Mouse (Mus musculus) neural tube, embryonic 11.5 days (tissue): ENCODE results near the gene Tmc8. TPM values are rescaled to one million over a fixed set of nuclear protein-coding genes. Genes with fewer than 3 reads are reported as not detected.

Experiments used
- ATAC-seq: fragments of 200-750 bp; cut with Nextera tagmentation; 2 replicates; pipeline ENCODE4 v1.8.0; 2017; ENCODE audit warnings: moderate number of reproducible peaks, mild to moderate bottlenecking, moderate TSS enrichment, moderate library complexity; ENCODE audit not compliant: insufficient read depth, low FRiP score, low TSS enrichment
- DNase-seq: peaks from one replicate; pipeline ENCODE4 v3.0.0-alpha.2; 2015; ENCODE audit warnings: low spot score
- H3K27ac ChIP-seq: fragments of 300-500 bp; sonication (generic); 2 replicates; pipeline ENCODE4 v1.5.1; 2014; ENCODE audit warnings: low read depth, mild to moderate bottlenecking, low read length
- H3K27me3 ChIP-seq: fragments of 300-500 bp; sonication (generic); 2 replicates; pipeline ENCODE4 v1.6.1; 2014; ENCODE audit warnings: mild to moderate bottlenecking, low read length, mixed read lengths; ENCODE audit not compliant: control insufficient read depth, insufficient read depth
- H3K36me3 ChIP-seq: fragments of 300-500 bp; sonication (generic); 2 replicates; pipeline ENCODE4 v1.6.1; 2014; ENCODE audit warnings: mild to moderate bottlenecking, low read length, moderate library complexity, mixed read lengths; ENCODE audit not compliant: control insufficient read depth, insufficient read depth
- H3K4me1 ChIP-seq: fragments of 300-500 bp; sonication (generic); 2 replicates; pipeline ENCODE4 v1.6.1; 2014; ENCODE audit warnings: low read length, mixed read lengths; ENCODE audit not compliant: control insufficient read depth, insufficient read depth
- H3K4me2 ChIP-seq: fragments of 300-500 bp; sonication (generic); 2 replicates; pipeline ENCODE4 v1.6.1; 2014; ENCODE audit warnings: low read depth, mild to moderate bottlenecking, moderate library complexity
- H3K4me3 ChIP-seq: fragments of 300-500 bp; sonication (generic); 2 replicates; pipeline ENCODE4 v1.5.1; 2014; ENCODE audit warnings: low read depth, low read length
- H3K9ac ChIP-seq: fragments of 300-500 bp; sonication (generic); 2 replicates; pipeline ENCODE4 v1.6.1; 2014; ENCODE audit warnings: mild to moderate bottlenecking, low read length
- H3K9me3 ChIP-seq: fragments of 300-500 bp; sonication (generic); 2 replicates; pipeline ENCODE4 v1.6.1; 2016; ENCODE audit warnings: low read length; ENCODE audit not compliant: control insufficient read depth
- WGBS: fragments of 180-500 bp; shearing (Covaris S2); extraction: QIAGEN DNeasy Blood & Tissue Kit; methylation state at CpG from one replicate; pipeline ENCODE4 v1.1.7; 2014; 5-methylcytosine and 5-hydroxymethylcytosine counted together
- polyA plus RNA-seq: library from polyadenylated mRNA; unstranded; fragments of >200 nt; fragmentation: Nextera tagmentation; extraction: Ambion mirVana; gene quantifications from 2 replicates; pipeline ENCODE4 v1.2.1, GENCODE M21; 2014

The Tmc8 gene
- polyA plus RNA-seq, 1 experiment from 2014 or later, result 1.8 TPM

DNA sequence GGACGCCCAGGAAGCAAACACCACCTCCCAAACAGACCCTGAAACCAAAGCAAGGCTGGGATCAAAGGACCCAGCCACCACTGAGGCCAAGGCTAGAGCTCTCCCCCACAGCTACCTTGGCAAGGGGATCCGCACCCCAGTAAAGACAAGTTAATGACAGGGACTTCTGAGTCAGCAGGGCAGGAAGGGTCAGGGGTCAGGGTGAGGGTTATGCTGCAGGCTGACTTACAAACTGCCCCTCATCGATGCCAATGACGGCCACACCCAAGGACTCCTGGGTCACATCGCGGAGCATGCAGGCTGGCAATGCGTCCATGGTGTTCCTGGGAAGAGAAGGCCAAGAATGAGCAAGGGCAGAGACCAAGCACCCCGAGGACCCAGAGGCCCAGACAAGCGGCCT, 40.0 kb downstream of the Tmc8 start:
- no peak for ATAC-seq
- H3K27ac ChIP-seq, result no peak overlapping the region
- H3K9me3 ChIP-seq, result no peaks in the 10 kb centered on the region
- peaks cover 19% of the 10 kb centered on the region for H3K4me1 ChIP-seq
- no peak overlapping the region for H3K4me3 ChIP-seq
- no peak overlapping the region for H3K9ac ChIP-seq
- WGBS, result 87% methylated on average over 9 of the region's 9 CpGs
- H3K36me3 ChIP-seq, result no peaks in the 10 kb centered on the region
- no peak for DNase-seq
- no peaks in the 10 kb centered on the region for H3K27me3 ChIP-seq
- H3K4me2 ChIP-seq, result no peak overlapping the region

DNA sequence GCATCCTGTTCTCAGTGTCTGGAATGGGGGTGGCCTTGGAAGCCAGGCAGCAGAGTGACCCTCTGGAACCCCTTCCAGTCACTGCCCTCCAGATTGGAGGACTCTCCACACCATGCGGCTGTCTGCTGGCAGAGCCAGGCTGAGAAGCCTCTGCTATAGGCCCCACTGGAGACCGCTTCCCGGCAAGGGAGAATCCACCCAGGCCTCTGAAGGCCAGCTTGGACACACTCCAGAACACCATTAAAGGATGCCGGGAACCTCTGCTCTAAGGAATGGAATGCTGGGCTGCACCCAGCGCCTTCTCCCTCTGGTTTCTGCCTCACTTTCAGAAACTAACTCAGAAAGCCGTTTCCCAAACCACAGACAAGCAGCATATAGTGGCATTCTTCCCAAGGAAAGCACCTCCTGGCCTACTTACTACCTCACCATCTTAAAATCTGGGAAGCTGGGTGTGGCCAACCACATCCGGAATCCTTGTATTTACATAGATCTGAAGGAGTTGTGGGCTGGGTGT, 40.9 kb downstream of the Tmc8 start:
- H3K27me3 ChIP-seq, result no peaks in the 10 kb centered on the region
- DNase-seq (no peak), ATAC-seq (no peak)
- no peak overlapping the region for H3K4me2 ChIP-seq
- WGBS, result 96% methylated on average over 7 of the region's 7 CpGs
- H3K4me3 ChIP-seq, result no peak overlapping the region
- H3K27ac ChIP-seq, result no peak overlapping the region
- no peaks in the 10 kb centered on the region for H3K36me3 ChIP-seq
- no peak overlapping the region for H3K9ac ChIP-seq
- peaks cover 19% of the 10 kb centered on the region for H3K4me1 ChIP-seq
- H3K9me3 ChIP-seq, result no peaks in the 10 kb centered on the region

DNA sequence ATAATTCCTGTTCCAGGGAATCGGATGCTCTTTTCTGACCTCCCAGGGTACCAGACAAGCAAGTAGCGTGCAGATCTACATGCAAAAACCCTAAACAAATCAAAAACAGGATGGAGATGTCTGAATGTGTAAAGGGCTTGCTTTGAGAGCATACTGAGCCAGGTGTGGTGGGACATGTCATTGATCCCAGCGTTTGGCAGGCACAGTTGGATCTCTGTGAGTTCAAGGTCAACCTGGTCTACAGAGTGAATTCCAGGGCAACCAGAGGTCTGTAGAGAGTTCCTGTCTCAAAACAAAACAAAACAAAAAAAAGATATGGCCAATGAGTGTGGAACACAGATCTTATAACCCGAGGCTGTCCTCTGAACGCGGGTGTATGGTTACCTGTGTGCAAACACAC, 41.5 kb downstream of the Tmc8 start:
- Histone ChIP-seq H3K36me3 (no peaks in the 10 kb centered on the region), H3K9me3 (no peaks in the 10 kb centered on the region), H3K4me2 (no peak overlapping the region), H3K27me3 (no peaks in the 10 kb centered on the region), H3K4me3 (no peak overlapping the region), H3K27ac (no peak overlapping the region), H3K4me1 (peaks cover 19% of the 10 kb centered on the region), H3K9ac (no peak overlapping the region)
- WGBS, result 92% methylated on average over 6 of the region's 6 CpGs
- ATAC-seq (no peak), DNase-seq (no peak)

DNA sequence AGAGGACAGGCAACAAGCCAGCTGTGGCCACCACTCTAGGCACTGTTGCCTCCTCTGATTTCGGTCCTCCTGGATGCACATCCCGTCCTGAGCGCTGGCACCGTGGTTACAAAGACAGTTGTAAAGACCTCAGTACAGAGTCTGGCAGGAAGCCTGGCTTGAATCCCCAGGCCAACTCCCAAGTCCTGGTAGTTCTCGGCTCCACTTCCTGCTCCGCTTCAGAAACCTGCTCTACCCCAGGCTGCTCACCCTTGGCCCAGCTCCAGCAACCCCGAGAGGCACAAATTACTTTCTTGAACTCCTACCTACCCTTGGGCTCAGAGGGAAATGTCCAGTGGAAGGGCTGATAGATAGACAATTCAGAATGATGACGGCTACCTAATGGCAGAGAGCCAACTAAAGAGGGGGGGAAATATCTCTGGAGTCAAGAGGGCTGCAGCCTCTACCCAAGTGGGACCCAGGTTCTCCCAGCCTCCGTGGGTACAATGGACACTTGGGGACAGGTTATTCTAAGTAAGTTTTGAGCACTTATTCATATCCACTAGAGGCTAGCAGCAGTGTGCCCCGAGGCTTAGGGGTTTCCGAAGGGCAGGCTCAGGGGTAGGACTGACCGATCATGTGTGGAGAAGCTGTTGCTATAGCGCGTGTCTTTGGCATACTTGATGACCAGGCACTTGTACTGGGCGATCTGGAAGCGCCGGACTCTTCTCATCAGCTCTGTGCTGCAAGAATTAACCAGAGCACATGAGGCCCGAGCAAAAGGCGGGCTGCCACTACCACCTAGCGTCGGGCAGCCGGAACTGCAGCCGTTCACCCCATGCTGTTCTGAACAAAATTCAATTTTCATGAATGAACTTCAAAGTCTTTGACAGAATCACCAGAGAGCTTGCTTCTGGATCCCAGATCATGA, 42.4 kb downstream of the Tmc8 start:
- no peaks in the 10 kb centered on the region for H3K27me3 ChIP-seq
- no peaks in the 10 kb centered on the region for H3K9me3 ChIP-seq
- WGBS, result 29% methylated on average over 23 of the region's 23 CpGs
- DNase-seq (peak; percentile 86), ATAC-seq (peak; percentile 69)
- H3K4me2 ChIP-seq, result peak overlapping the region; percentile 83
- peak overlapping the region; percentile 50 for H3K9ac ChIP-seq
- no peak overlapping the region for H3K27ac ChIP-seq
- H3K36me3 ChIP-seq, result no peaks in the 10 kb centered on the region
- H3K4me3 ChIP-seq, result peak overlapping the region; percentile 65
- H3K4me1 ChIP-seq, result peaks cover 19% of the 10 kb centered on the region

DNA sequence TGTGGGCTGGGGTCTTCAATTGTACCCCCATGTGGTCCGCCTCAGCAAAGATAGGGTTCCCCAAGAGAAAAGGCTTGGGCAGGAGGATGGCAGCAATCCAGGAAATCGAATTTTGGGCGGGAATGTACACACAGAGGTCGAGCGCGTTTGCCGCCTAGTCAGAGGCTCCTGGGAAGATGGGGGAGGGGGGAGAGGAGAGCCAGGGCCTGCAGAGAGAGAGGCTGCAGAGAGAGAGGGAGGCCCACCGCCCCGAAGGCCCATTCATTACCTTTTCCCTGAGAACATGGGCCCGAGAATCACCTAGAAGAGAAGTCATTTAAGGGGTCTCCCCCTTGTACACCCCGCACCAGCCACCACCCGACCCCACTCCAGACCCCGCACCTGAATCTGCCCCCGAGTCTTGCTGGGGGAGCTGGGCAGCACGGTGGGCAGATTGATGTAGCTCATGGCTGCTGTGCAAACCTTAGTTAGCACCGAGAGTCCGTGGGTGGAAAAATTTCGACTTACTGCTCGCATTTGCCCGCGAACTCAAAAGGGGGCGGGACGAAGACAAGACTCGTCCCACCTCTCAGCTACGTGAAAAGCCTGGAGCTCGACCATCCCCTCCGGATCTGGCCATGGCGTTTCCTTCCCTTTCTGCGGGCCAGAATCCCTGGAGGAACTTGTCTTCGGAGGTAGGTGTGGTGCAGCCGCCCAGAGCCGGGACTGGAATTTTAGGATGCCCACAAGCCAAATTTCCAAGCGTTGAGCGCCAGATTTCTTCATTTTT, 43.6 kb downstream of the Tmc8 start, which contains the start of the genes Afmid and Tk1:
TSS of gene Afmid (plus strand) at position 592 of the 769 bp plus-strand sequence.
TSS of gene Tk1 (minus strand) at position 760 of the 769 bp plus-strand sequence.
- no peaks in the 10 kb centered on the region for H3K27me3 ChIP-seq
- DNase-seq (peak; percentile 85), ATAC-seq (peak; percentile 55; the same call in 1 of the 2 replicates)
- H3K9ac ChIP-seq, result peak within 1 kb of the TSS; percentile 82
- H3K36me3 ChIP-seq, result no peaks in the 10 kb centered on the region
- peak within 1 kb of the TSS; percentile 65 for H3K4me3 ChIP-seq
- peak within 1 kb of the TSS; percentile 83 for H3K4me2 ChIP-seq
- H3K9me3 ChIP-seq, result no peaks in the 10 kb centered on the region
- peak within 1 kb of the TSS; percentile 86 for H3K27ac ChIP-seq
- under 1% methylated on average over 33 of the region's 34 CpGs for WGBS
- H3K4me1 ChIP-seq, result peaks cover 19% of the 10 kb centered on the region

DNA sequence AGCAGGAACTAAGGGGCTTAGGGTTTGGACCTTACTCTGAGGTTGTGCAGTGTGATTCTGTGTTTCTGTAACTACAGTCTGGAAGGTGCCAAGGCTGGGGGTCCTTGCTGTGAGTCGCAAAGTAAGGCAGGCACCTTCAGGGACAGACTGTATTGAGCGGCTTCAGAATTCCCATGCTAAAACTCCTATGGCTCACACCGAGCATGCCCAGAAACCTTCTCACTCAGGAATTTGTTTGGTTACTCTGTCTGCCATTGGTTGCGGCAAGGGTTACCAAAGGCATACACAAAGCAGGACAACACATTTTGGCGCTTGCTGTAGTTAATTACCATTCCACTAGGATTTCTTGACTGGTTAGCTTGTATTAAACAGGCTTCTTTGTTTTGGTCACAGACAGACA, 44.3 kb downstream of the Tmc8 start:
- WGBS, result 17% methylated on average over 5 of the region's 5 CpGs
- H3K4me2 ChIP-seq, result peak overlapping the region; percentile 83
- 0 out of 2 replicates have a peak, but pooled peaks have one; percentile 28 for ATAC-seq

DNA sequence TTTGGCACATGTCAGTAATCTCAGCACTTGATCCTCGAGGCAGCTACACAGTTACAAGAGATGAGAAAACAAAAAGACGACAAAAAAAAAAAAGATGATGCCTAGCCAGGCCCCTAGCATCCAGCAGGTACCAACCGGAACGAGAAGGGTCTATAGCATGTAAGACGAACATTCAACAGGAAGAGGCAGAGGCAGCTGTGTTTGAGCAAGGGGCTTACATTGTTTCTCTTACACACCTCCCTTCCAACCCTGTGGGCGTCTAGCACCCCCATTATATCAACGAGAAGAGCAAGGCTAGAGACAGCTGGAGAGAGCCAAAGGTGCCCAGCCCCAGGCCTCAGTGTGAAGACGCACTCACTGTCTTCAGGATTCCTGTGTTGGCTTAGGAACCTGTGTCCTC, 45.0 kb downstream of the Tmc8 start:
- no peak overlapping the region for H3K9ac ChIP-seq
- H3K4me3 ChIP-seq, result no peak overlapping the region
- peaks cover 19% of the 10 kb centered on the region for H3K4me1 ChIP-seq
- no peak overlapping the region for H3K4me2 ChIP-seq
- WGBS, result 73% methylated on average over 8 of the region's 8 CpGs
- H3K27ac ChIP-seq, result no peak overlapping the region
- H3K9me3 ChIP-seq, result no peaks in the 10 kb centered on the region
- H3K36me3 ChIP-seq, result no peaks in the 10 kb centered on the region
- DNase-seq (no peak), ATAC-seq (no peak)
- H3K27me3 ChIP-seq, result no peaks in the 10 kb centered on the region

More for the DNA sequence above, 44.3 kb downstream of the Tmc8 start:
- H3K9ac ChIP-seq, result peak overlapping the region; percentile 82
- no peaks in the 10 kb centered on the region for H3K9me3 ChIP-seq
- no peak for DNase-seq
- H3K4me1 ChIP-seq, result peaks cover 19% of the 10 kb centered on the region
- H3K4me3 ChIP-seq, result peak overlapping the region; percentile 65
- no peaks in the 10 kb centered on the region for H3K27me3 ChIP-seq
- H3K36me3 ChIP-seq, result no peaks in the 10 kb centered on the region
- 0 out of 2 replicates have a peak overlapping the region, but pooled peaks have one; percentile 46 for H3K27ac ChIP-seq

DNA sequence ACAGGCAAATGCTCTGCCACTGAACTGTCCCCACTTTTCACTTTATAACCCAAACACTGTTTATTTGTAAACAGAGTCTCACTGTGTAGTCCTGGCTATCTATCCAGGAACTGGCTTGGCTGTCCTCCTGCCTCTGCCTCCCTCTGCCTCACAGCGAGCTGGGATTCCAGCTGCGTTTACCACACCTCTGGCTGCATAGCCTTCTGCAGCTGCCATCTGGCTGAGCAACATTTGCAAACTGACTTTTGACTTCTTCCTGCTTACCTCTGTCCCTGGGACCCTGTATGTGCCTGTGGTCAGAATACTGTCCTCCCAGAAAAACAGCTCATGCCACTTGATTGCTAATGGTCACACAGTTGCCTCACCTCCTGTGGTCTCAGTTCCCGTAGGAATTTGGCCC, 45.5 kb downstream of the Tmc8 start:
- no peaks in the 10 kb centered on the region for H3K27me3 ChIP-seq
- no peaks in the 10 kb centered on the region for H3K36me3 ChIP-seq
- ATAC-seq (no peak), DNase-seq (no peak)
- no peak overlapping the region for H3K27ac ChIP-seq
- H3K9ac ChIP-seq, result no peak overlapping the region
- 46% methylated on average over 3 of the region's 3 CpGs for WGBS
- no peak overlapping the region for H3K4me2 ChIP-seq
- H3K4me1 ChIP-seq, result peaks cover 23% of the 10 kb centered on the region
- no peaks in the 10 kb centered on the region for H3K9me3 ChIP-seq
- no peak overlapping the region for H3K4me3 ChIP-seq
